Mouse (Mus musculus) kidney, postnatal 4 days (tissue): ENCODE data around the gene Cep57.
A peak's percentile ranks its signal among the peaks of the same experiment; 100 is the strongest.

Experiments
- DNase-seq, 2 experiments: peaks; one replicate each; pipeline ENCODE4 v3.0.0; 2021; ENCODE audit warnings: mixed read lengths in 2 of 2

Gene Cep57

DNA sequence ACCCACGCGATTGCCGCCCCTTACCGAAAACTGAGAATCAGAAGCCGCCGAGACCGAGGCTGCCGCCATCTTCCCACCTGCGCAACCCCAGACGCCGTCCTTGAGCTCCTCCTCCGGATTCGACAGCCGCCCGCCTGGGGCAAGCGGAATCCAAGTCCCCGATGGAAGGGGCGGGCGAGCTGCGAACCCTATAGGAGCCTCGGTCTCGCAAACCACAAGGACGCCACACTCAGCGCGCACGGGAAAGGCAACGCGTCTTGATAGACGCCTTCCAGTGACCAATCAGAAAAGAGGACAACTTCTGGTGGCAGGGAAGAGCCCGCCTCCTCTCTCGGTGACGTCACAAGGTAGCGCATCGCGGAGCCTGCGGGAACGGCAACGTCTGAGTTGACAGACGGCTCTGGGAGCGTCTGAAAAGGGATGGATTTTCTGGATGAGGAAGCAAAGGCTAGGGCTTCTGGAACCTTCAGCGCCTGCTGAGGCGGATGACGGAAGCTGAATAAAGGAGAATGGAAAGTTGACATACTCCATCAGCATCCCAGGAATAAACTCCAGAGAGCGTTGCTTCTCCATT, at the start of gene Cep57:
TSS of gene Cep57 (minus strand) at position 276 of the 574 bp plus-strand sequence.
- DNase-seq, result peak; percentile 91 to 95

DNA sequence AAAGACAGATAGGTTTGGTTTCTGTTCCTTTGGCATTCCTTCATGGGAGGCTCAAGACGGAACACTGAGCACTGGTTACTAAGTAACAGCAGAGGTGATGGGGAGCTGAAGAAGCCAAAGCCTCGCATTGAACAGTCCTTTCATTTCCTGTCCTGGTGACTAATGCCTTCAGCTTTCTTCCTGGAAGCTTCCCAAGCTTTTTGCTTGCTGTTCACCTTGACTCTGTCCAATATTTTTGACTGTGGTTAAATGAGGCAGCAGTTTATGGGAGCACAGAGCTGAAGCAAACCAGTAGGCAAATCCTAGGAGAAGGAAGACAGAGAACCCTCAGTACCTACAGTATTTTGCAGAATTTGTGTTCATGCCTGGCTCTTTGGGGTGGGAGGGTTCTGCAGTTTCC, 48.4 kb upstream of the Cep57 start:
- DNase-seq, result no peak

DNA sequence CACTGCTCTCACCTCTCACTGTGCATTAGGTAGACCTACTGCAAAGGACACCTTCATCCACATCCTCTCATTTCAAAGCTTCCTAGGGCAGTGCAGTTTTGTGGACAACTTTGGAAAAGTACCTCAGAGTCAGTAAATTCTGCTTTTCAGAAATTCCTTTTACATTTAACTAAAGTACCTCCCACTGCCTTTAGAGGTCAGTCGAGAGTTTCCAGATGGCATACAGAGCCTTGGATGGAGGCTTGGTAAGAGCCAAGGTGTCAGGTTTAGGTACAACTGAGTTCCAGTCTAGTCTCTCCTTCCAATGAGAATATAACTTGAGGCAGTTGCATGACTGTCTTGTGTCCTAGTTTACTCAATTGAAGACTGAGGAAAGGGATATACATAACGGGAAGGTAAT, 47.5 kb upstream of the Cep57 start:
- no peak for DNase-seq

DNA sequence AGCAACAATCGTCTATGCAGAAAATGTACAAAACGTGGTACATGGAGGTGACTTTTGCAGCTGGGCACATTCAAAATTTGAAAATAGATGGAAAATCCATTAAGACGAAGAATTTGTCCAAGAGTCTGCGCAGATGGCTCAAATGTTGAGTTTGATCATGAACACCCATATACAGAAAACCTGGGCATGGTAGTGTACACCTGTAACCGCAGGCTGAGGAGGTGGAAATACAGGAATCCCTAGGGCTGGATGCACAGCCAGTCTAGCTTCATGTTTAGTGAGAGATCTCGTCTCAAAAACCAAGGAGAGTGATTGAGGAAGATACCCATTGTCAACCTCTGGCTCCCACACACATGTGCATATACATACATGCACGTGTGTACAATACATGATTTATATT, 44.7 kb upstream of the Cep57 start:
- DNase-seq, result no peak

DNA sequence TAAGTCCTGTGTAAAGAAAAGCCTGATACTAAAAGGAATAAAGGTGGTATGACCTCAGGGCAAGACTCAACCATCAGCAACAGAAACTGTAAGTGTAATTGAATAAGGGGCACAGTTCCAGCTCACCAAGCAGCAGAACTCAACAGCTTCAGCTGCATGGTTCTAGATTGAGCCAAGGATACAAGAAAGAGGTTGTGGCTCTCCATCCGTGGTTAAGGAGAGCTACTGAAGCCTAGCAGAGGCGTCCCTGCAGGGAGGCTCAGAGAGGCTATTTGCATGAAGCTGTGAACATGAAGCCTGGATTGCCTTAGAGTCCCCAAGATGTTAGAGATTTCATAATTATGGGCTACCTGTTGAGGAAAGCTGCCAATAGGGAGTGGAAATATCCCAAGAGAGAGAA, 40.7 kb upstream of the Cep57 start:
- no peak for DNase-seq

DNA sequence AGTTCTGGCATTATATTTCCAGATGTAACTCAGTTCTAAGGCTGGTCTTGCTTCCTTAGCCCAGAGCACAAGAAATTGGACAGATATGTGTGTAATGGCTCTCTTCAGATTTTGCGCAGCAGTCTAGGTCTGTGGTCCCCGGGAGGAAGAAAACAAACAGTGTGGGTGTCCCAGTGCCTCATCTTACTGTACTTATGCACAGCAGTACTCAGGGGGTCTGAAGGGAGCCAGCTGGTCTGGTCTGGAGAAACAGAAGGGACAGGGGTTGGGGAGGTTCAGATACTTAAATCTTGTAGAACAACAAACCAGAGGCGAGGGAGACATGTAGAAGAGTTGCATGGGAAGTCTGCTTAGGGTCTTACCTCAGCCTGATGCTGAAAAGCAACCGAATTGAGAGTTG, 29.9 kb upstream of the Cep57 start:
- peak; percentile 27 to 33 for DNase-seq

DNA sequence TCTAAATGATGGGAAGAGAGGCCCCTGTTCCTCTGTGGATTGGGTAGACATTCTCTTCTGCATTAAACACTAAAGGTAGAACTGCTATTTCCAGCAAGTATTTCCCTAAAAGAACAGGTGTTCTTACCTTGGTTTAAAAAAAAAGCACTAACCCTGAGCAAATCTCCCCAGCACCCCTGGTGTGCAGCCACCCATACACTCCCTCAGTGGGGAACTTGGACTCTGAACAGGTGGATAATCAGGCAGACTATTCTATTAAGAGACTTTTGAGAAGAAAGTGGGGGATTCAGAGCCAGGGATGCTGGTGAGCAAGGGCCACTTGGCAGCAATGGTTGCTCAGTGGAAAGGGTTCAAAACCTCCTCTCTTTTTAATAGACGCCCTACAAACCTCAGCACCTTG, 29.3 kb upstream of the Cep57 start:
- DNase-seq, result no peak

DNA sequence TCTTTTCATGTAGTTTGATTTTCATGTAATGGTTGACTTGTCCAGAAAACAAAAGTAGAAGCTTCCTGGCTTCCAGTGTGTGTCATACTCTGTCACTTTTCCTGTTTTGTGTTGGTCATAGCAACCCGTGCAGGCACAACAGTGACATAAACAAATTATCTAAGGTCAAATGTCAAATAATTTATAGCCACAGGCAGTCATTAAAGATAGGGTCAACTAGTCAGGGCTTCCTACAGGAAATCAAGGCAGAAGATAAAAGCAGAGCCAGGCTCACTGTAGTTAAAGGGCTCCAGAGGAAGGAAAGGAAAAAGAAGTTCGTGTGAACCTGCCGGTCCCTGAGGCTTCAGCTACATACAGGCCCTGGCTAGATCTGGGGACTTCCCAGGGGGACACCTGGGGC, 27.0 kb upstream of the Cep57 start:
- no peak for DNase-seq

DNA sequence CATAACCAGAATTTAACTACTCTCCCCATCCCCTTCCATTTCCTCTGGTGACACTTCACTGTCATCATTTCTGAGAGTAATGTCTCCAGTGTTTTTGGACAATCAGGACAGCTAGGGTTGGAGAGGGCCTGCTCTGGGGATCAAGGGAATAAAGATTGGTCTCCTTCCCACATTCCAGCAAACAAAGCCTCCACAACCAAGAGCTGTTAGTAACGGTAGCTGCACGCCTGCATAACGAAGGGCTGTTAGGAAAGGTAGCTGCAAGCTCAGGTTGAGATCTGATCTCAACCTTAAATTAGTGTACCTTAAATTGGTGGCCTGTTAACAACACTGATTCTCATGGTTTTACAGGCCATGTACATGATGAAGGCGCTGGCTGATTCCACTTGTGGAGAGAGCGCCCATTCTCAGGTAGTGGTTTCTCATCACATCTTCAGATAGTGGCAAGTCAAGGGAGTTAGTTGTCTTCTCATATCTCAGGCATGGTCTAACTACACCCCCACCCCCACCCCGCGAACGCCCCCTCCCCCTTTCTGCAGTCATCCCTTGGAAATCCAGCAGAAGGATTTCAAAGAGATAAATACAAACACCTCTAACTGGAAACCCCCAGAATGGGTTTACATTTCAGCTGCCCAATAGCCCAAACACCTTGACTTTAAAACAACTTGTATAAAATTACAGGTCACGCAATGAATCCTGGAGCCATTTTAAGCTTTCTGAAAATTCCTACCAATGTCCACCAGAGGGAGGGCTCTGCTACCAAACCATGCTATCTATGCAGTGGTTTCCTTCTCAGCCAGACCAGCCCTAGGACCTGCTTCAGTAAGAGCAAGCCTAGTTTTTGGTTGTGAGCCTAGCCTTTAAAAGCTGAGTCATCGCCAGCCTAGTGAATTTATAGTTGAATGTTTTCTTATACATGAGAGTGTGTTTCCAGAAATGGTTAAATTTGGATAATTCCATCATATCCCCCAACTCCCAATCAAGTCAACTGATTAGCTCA, 21.9 kb upstream of the Cep57 start:
- DNase-seq, result peak; percentile 15 to 41

DNA sequence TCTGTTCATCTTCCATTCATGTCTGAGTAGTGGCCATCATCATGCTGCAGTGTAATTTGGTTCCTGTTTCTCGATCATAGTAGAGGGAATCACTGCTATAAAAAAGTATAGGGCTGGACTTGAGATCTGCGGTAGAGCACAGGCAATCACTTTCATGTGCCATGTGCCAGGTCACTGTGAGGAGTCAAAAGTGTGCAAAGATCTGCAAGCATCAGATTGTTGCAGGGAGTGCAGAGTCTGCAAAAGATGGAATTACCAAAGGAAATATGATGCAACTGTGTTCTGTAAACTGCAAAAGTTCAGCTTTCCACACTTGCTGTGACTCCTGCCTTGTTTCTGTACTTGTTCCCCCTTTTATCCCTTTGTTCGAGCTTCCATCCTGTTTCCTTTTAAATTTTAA, 20.7 kb upstream of the Cep57 start:
- no peak for DNase-seq

DNA sequence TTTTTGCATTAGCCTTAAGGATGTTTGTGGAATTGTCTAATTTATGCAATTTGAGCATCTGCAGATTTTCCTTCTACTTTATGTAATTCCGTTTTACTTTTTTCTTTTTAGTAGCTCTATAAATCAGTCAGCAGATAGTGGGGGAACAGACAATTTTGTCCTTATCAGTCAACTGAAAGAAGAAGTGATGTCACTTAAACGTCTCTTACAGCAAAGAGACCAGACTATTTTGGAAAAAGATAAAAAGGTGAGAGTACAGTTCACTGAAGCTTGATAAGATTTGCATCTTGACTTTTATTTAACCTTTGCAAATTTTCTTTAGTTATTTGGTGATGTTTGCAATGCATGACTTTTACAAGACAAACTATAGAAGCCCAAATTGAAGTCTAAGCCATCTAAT, 9.8 kb upstream of the Cep57 start:
- DNase-seq, result no peak

DNA sequence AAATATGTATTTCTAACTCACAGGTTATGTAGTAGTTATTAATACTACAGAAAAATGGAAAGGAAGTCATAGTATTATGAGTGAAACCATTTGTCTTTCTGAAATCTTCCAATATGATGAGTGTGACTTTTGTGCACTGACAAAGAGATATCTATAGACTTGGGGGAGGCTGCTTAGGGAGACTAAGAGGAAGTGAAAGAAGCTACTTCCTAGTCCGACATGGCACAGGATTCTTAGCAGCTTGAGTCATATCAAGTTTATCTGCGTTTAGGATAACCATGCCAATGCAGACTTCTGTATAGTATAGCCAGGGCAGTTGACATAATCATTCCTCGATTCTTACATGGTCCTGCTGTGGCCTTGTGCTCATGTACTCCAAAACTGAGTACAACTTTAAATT, 8.3 kb upstream of the Cep57 start:
- no peak for DNase-seq

DNA sequence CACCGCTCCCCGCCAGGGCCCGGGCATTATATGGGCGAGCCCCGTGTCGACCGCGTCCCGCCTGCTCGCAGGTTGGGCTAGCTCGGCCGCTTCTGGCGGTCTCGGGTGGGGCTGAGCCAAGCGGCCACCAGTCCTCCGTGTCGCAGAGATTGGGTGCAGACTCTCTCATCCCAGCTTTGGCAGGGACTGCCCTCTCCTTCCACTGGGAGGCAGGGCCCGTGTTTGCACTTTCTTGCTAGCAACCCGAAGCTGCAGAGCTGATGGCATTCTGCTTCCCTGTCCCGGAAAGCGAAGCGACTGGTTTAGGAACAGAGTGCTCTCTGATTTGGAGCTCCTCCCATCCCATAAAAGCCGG, 1.2 kb upstream of the Cep57 start:
- no peak for DNase-seq

DNA sequence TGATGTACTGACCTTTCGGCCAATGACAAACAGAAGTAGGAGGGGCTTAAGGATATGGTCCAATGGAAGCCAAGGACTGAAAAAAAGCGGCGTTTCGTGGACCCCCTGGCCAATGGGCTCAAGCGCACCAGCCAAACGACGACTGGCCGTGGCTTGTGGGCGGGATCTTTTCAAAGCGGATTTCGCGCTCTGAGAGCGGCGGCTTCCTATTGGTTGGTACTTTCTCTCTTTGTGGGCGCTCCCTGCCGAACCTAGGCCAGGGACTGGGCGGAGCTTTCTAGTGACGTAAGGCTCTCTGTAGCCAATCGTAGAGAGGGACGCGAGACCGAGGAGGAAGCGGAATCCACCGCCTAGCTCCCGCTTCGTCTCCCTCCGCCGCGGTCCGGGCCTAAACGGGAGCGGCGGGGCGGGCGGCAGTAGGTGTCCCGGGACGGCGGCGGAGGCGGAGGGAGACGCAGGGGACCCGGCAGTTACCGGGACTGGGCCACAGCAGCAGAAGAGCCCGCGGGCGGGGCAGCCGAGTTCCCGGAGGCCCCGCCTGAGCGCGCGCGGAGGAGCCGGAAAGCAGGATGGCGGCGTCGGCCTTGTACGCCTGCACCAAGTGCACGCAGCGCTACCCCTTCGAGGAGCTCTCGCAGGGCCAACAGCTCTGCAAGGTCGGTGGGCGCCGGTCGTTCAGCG, 639 bp upstream of the Cep57 start, which contains the start of gene Fam76b:
TSS of gene Fam76b (plus strand) at position 311 of the 681 bp plus-strand sequence.
- peak; percentile 99 for DNase-seq

DNA sequence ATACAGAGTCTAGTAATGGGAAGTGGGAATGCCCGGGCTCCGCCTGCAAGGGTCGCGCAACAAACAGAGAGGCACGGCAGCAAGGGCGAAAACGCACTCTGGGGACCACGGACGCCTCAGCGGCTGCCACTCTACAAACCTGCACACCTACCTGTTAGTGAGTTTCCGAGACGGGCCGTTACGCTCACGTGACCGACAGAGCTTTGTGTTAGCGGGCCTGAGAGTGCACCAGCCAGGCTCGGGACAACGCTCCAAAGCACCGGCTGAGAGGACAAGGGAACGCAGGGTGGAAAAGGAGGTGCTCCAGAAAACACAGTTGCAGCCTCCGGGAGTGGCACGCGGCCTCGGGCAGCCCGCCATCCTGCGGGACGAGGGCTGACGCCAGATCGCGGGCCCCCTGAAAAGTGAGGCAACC, 509 bp downstream of the Cep57 start:
- peak; percentile 74 to 85 for DNase-seq

DNA sequence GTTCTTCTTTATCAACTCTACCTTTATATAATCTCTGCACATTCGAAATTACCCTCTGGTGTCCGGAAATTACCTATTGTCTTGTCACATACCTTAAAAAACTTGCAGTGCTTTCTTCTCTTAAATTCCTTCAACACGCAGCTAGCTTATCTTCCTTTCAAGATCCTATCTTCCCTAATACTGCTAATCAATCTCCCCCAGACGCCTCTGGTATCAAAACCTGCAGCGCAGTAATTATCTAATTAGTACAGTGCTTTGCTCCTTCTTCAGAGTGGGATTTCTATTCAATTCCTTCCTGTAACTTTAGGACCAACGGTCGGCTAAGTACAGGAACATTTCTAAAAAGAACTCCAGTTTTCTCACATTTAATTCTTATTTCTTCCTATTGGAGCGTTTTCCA, 1.0 kb downstream of the Cep57 start:
- DNase-seq, result no peak

DNA sequence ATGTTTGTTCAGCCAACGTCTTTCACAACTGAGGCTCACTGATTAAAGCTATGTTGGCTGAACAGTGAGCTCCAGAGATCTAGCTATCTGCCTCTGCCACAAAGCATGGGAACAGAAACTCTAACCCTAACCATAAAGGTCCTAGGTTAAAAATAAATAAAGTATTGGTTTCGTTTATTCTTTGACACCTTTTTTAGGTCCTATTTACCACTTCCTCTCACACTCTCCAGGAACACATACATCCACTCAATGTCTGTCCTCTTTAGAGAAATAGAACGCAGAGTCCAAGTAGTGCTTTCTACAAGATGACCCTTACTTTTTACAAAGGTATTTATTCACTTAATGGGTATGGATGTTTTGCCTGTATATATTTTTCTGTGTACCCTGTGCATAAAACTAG, 6.1 kb downstream of the Cep57 start:
- no peak for DNase-seq

DNA sequence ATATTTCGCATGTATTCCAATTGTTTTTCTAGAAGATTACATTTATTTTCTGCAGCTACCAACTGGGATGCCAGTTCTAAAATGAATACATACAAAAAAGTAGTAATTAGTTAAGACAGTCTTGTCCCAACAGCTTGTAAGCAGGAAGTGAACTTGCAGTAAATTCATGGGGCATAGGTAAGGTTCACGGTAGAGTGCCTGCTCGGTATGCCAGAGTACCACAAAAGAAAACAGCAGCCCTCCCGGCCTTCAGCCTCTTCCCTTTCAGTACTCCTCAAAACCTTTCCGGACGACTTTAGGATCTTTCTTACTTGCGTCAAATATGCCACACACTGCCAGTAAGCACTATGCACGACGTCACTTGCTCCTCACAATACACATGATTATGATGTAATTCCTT, 8.5 kb downstream of the Cep57 start:
- peak in 1 of 2 experiments; percentile 28 for DNase-seq

DNA sequence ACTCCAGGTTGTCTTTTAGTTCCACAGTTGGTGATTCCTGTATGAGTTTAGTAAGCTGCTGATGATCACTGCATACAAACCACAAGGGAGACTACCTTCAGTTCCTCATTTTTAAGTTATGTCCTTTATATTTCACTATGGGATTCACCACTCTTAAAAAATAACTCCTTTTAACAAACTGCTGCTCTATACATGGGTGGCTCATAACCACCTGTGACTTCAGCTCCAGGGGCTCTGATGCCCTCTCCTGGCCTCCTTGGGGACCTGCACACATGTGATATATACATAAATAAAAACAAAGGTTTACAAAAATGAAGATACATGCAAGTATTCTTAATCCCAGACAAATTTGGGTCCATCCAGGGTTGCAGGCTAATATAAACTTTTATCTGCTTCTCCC, 17.0 kb downstream of the Cep57 start:
- DNase-seq, result peak; percentile 11 to 30

DNA sequence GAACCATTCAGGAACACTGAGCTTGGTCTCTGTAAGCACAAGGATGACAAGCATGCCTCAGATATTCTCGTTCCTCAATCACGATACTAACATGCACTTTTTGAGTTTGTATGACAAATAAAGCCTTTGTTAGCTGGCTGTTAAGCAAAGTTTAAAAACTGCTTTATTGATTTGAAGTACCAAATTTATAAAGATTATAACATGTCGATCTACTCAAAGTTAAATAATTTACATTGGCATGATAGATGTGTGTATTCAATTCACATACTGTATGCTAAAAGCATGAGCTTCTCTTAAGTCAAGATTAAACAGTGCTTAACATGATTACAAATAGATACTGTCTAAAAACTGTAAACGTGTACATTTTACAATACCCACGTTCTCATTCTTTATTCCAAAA, 19.2 kb downstream of the Cep57 start:
- no peak for DNase-seq

DNA sequence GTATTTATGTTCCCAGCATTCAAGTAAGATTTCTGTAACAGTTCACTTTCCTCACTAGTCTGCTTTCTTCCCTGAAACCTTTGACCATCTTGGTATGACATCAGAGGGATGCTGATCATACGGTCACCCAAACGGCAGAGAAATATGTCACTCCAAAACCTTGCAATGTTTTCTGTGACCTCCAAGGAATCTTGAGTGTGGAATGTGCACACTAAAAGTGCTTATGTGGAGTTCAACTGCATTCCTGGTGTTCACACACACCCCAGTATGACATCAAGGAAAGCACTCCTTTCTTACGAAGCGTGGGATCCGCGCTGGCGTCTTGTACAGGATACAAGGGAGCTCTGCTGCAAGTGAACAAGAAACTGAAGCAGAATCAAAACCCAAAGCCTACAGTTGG, 20.1 kb downstream of the Cep57 start:
- DNase-seq, result no peak

DNA sequence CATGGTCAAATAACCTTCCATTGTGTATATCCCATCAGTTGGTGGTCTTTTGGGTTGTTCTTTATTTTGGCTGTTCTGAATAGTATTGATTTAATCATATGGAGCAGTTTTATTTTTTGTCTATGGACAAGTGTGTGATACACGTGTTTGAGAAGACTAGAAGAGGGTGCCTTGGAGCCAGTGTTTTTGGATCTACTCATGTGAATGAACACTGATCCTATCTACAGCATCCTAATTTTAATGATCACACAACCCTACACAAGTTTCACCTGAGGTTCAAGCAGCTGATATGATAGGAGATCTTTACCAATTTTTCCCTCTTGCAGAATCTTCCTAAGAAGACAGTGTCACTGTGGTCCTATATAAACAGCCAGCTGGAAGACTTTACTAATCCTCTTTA, 22.4 kb downstream of the Cep57 start:
- no peak for DNase-seq

DNA sequence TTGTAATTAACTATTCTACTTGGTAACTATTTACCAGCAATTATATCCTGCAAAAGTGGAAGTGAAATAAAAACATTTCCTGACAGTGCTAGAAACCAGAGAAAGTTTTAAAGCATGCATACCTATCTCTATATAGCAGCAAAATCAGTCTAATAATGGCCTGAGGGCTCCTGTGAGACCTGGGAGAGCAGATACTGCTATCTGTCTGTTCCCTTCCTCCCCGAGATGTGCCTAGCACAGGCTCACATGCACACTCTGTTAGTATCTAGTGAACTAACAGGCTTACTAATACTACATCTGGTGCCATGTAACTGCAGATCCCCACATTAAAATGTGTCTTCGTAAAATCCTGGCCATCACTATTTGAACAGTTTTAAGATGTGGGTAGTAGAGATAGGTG, 32.2 kb downstream of the Cep57 start:
- DNase-seq, result no peak

DNA sequence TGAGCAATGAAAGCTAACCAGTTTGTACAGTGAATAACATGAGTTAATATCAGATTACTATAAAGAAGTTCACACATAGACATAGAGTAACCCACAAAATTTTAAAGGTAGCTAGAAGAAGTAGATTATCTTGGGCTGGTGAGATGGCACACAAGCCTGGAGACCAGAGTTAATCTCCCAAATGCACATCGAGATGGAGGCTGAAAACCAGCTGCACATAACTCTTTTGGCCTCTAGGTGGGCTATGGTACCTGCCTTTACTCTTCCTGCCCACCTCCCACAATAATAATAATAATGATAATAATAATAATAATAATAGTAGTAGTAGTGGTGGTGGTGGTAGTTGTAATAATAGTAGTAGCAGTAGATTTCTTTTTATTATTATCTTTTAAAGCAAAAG, 32.6 kb downstream of the Cep57 start:
- no peak for DNase-seq
